Mouse (Mus musculus) olfactory bulb, adult 2 months (tissue): ENCODE data around the gene Mctp1. TPM values are rescaled to one million over a fixed set of nuclear protein-coding genes. Genes with fewer than 3 reads are reported as not detected.

Experiments used
- H3K27ac ChIP-seq: fragments of 200-500 bp; 2 replicates; pipeline ENCODE4 v1.5.1; 2012; ENCODE audit warnings: low read depth, low read length; ENCODE audit not compliant: insufficient read depth
- H3K4me1 ChIP-seq: fragments of 200-500 bp; 2 replicates; pipeline ENCODE4 v1.6.1; 2012; ENCODE audit warnings: low read length; ENCODE audit not compliant: control insufficient read depth, insufficient read depth
- H3K4me3 ChIP-seq: fragments of 200-500 bp; 2 replicates; pipeline ENCODE4 v1.5.1; 2012; ENCODE audit warnings: mild to moderate bottlenecking, low read depth, low read length, moderate library complexity; ENCODE audit not compliant: insufficient read depth
- CTCF ChIP-seq: fragments of 200-500 bp; IDR thresholded peaks from 2 replicates; pipeline ENCODE4 v1.5.1; 2012; ENCODE audit warnings: low read depth, mild to moderate bottlenecking, low read length, moderate library complexity; ENCODE audit not compliant: insufficient read depth
- POLR2A ChIP-seq: fragments of 200-500 bp; IDR thresholded peaks from 2 replicates; pipeline ENCODE4 v1.6.1; 2012; ENCODE audit warnings: mild to moderate bottlenecking, low read depth, low read length, moderate library complexity; ENCODE audit not compliant: insufficient read depth
- WGBS: fragments of 180-500 bp; shearing (Covaris S2); methylation state at CpG from one replicate; pipeline ENCODE4 v1.1.7; 2018; 5-methylcytosine and 5-hydroxymethylcytosine counted together
- polyA plus RNA-seq: library from polyadenylated mRNA; stranded (reverse); fragments of >200 nt; gene quantifications from 2 replicates; pipeline ENCODE4 v1.2.4, GENCODE M21; 2012; ENCODE audit warnings: low replicate concordance; ENCODE audit not compliant: missing spikeins, insufficient read depth, insufficient read length

The Mctp1 gene
- polyA plus RNA-seq, 1 experiment, result not detected

DNA sequence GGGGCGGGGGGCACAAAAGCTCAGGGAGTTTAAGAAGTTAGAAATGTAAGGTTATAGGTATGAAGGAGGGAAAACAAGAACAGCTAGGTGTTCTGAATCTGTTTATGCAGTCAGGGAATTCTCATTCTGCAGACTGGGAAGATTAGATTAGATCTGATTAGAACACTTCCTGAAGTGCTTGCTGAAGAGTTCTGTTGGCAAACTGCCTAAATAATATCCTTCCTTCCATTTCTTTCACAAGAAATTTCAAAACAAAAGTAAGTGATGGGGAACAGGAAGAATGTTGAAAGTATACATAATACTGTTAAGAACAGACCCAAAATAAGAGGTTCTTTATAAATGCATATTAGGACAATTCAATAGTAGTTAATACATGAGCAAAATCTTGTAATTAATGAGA lies 678.9 kb downstream of the Mctp1 start:
- H3K4me1 ChIP-seq, result no peaks in the 10 kb centered on the region
- WGBS, result 94% methylated on average over 1 of the region's 1 CpGs
- H3K4me3 ChIP-seq, result no peak overlapping the region
- H3K27ac ChIP-seq, result no peak overlapping the region
- TF ChIP-seq CTCF (no peak), POLR2A (no peak)

DNA sequence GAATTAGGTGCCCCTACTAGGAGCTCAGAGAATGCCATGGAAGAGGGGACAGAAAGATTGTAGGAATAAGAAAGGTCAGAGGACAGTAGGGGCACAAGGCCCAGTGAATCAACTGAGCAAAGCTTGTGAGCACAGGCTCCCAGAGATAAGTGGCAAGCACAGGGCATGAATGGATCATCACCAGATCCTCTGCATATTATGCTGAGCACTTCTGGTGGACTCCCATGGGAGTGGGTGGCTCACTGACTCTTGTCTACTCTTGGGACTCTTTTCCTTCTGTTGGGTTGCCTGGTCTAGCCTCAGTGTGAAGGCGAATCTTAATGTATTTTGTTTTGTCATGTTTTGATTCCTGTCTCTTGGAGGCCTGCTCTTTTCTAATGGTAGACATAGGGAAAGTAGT lies 684.5 kb downstream of the Mctp1 start:
- Histone ChIP-seq H3K27ac (no peak overlapping the region), H3K4me3 (no peak overlapping the region), H3K4me1 (no peaks in the 10 kb centered on the region)
- no peak for TF ChIP-seq POLR2A
- no peak for TF ChIP-seq CTCF
- 100% methylated on average over 1 of the region's 1 CpGs for WGBS

DNA sequence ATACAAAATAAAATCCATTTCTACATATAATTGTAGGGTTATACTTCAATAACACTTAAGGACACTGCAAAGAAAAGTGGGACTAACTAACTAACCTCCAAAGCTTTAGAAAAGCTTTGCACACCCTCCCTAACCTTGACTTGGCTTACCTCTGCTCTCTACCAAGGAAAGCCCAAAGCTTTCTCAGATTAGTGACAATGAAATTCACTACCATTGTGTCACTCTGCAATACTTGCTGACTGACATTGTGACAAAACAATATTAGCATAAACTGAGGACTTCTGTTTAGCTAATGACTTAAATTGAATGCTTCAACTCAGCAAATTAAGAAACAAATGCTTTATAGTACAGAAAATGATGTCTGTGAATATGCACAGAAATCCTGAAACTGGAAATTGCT lies 687.7 kb downstream of the Mctp1 start:
- no peak overlapping the region for H3K4me3 ChIP-seq
- no peaks in the 10 kb centered on the region for H3K4me1 ChIP-seq
- TF ChIP-seq POLR2A, result no peak
- no peak for TF ChIP-seq CTCF

More for the DNA sequence above, 687.7 kb downstream of the Mctp1 start:
- H3K27ac ChIP-seq, result no peak overlapping the region

Other genes starting within 250 kb of the Mctp1 start
- not detected in 2 replicates for gene Fam81b, start 79.5 kb upstream of the Mctp1 start, polyA plus RNA-seq